Mouse (Mus musculus) C2C12 (cell line): ENCODE results near the gene Mink1. TPM values are rescaled to one million over a fixed set of nuclear protein-coding genes. Genes with fewer than 3 reads are reported as not detected.

Experiments used
- H3K27me3 ChIP-seq: one replicate; pipeline ENCODE4 v1.6.1; 2011; ENCODE audit not compliant: control insufficient read depth, insufficient read depth, insufficient read length
- H3K36me3 ChIP-seq: one replicate; pipeline ENCODE4 v1.6.1; 2011; ENCODE audit not compliant: control insufficient read depth, insufficient read depth
- H3K4me3 ChIP-seq: one replicate; pipeline ENCODE4 v1.5.1; 2011; ENCODE audit warnings: mild to moderate bottlenecking, control low read depth; ENCODE audit not compliant: poor library complexity, insufficient read depth, severe bottlenecking
- H3K79me2 ChIP-seq: one replicate; pipeline ENCODE4 v1.6.1; 2011; ENCODE audit not compliant: control insufficient read depth, insufficient read depth
- H3K79me3 ChIP-seq: one replicate; pipeline ENCODE4 v1.6.1; 2011; ENCODE audit warnings: low read depth, control low read depth
- H3ac ChIP-seq: one replicate; pipeline ENCODE3; 2011; ENCODE audit warnings: low read depth; ENCODE audit not compliant: control insufficient read depth, insufficient read length
- CEBPB ChIP-seq: IDR thresholded peaks from one replicate; pipeline ENCODE4 v1.6.1; 2011; ENCODE audit warnings: low read depth, mild to moderate bottlenecking, control low read depth, moderate library complexity
- CTCF ChIP-seq: IDR thresholded peaks from one replicate; pipeline ENCODE4 v1.5.1; 2011; ENCODE audit not compliant: control insufficient read depth, insufficient read depth, insufficient read length
- FOSL1 ChIP-seq: IDR thresholded peaks from one replicate; pipeline ENCODE4 v1.8.0; 2011; ENCODE audit warnings: mild to moderate bottlenecking, low read length; ENCODE audit not compliant: poor library complexity, insufficient read depth, severe bottlenecking
- MAX ChIP-seq: IDR thresholded peaks from one replicate; pipeline ENCODE4 v1.6.1; 2011; ENCODE audit warnings: mild to moderate bottlenecking, control low read depth
- MYOD1 ChIP-seq: IDR thresholded peaks from one replicate; pipeline ENCODE4 v1.6.1; 2011; ENCODE audit warnings: low read depth; ENCODE audit not compliant: control insufficient read depth, insufficient read length
- MYOG ChIP-seq: IDR thresholded peaks from one replicate; pipeline ENCODE4 v1.6.1; 2011; ENCODE audit not compliant: control insufficient read depth, insufficient read length; ENCODE audit errors: extremely low read depth
- USF1 ChIP-seq: IDR thresholded peaks from one replicate; pipeline ENCODE4 v1.6.1; 2011; ENCODE audit warnings: low read depth, mild to moderate bottlenecking, control low read depth, moderate library complexity
- polyA plus RNA-seq: library from polyadenylated mRNA; unstranded; fragments of >200 nt; fragmentation: generic; extraction: Trizol; gene quantifications from one replicate; pipeline ENCODE4 v1.2.1, GENCODE M21; 2012; ENCODE audit warnings: missing spikeins

Gene Mink1
- polyA plus RNA-seq, 1 experiment: 34.5 TPM

GRCm38 (mm10) chr11:70650322-70651175 is 87.9 kb downstream of the Mink1 start:
- peaks cover 56% of the 10 kb centered on the region for H3K79me3 ChIP-seq
- H3K27me3 ChIP-seq: no peaks in the 10 kb centered on the region
- H3K4me3 ChIP-seq: no peak overlapping the region
- H3K36me3 ChIP-seq: peaks cover 59% of the 10 kb centered on the region
- TF ChIP-seq USF1 (no peak), CTCF (no peak), MAX (no peak), MYOD1 (no peak), FOSL1 (no peak), CEBPB (no peak), MYOG (no peak)
- H3ac ChIP-seq: peak overlapping the region; percentile 49
- peaks cover 90% of the 10 kb centered on the region for H3K79me2 ChIP-seq

- H3K4me3 ChIP-seq: peak overlapping the region; percentile 99
- H3ac ChIP-seq: no peak overlapping the region
- no peaks in the 10 kb centered on the region for H3K27me3 ChIP-seq
- H3K36me3 ChIP-seq: peaks cover 59% of the 10 kb centered on the region
- TF ChIP-seq FOSL1: peak; percentile 57
- no peak for TF ChIP-seq MYOD1
- TF ChIP-seq USF1: peak; percentile 88
- TF ChIP-seq MYOG: no peak
- H3K79me2 ChIP-seq: peaks cover 87% of the 10 kb centered on the region
- peaks cover 48% of the 10 kb centered on the region for H3K79me3 ChIP-seq
Measured at GRCm38 (mm10) chr11:70651391-70651790, 88.7 kb downstream of the Mink1 start.

DNA sequence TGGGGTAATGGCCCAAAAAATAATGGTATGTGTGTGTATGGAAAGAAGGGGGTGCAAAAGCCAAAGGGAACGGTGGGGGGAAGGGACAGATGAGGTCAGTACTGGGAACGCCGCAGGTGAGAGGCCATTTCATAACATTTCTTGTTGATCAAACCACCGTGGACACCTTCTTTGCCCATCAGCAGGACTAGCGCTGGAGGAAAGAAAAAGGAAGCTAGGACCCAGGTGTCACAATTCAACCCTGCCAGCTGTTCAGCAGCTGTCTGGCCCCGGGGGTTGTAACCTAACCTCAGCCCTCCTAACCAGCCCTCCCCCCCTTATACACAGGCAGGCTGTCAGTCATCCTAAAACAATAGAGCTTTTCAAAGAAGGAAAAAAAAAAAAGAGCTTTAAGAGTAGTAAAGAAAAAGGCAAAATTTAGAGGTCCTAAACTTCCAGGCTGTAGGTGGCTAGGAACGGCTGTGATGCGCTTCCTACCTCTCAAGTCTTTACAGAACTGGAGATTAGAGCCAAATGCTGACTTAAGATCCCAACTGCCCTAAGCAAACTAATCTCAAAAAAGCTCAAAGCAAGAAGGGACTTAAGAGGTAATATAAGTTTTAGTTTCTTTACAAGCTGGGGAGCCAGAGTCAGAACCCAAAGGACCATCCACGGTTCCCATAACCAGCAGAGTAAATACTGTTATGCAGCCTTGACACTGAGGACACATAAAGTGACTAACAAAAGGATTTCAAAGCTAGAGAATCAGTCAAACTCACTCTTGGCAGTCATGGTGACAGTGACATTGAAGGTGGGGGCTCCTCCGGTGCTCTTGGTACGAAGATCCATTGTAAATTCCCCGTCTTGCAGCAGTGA is 89.6 kb downstream of the Mink1 start:
- Histone ChIP-seq H3ac (peak overlapping the region; percentile 45), H3K79me3 (peaks cover 53% of the 10 kb centered on the region), H3K27me3 (no peaks in the 10 kb centered on the region), H3K79me2 (peaks cover 93% of the 10 kb centered on the region), H3K4me3 (peak overlapping the region; percentile 99), H3K36me3 (peaks cover 59% of the 10 kb centered on the region)
- peak; percentile 88 for TF ChIP-seq MYOD1
- no peak for TF ChIP-seq CEBPB

- no peak for TF ChIP-seq FOSL1
- no peak for TF ChIP-seq MYOD1
- TF ChIP-seq CEBPB: no peak
- TF ChIP-seq CTCF: no peak
- no peak for TF ChIP-seq MYOG
- no peak for TF ChIP-seq MAX
- no peak for TF ChIP-seq USF1
- peak overlapping the region; percentile 43 for H3ac ChIP-seq
- H3K79me3 ChIP-seq: peaks cover 60% of the 10 kb centered on the region
- H3K79me2 ChIP-seq: peaks cover 94% of the 10 kb centered on the region
- peak overlapping the region; percentile 99 for H3K4me3 ChIP-seq
- no peaks in the 10 kb centered on the region for H3K27me3 ChIP-seq
- H3K36me3 ChIP-seq: peaks cover 58% of the 10 kb centered on the region
Measured at GRCm38 (mm10) chr11:70652884-70653344, 90.2 kb downstream of the Mink1 start.

- TF ChIP-seq CEBPB (no peak), CTCF (no peak), MYOG (no peak), MYOD1 (no peak), MAX (peak; percentile 31)
- H3K27me3 ChIP-seq: no peaks in the 10 kb centered on the region
- peaks cover 94% of the 10 kb centered on the region for H3K79me2 ChIP-seq
- peak overlapping the region; percentile 99 for H3K4me3 ChIP-seq
- peak overlapping the region; percentile 91 for H3ac ChIP-seq
- peaks cover 66% of the 10 kb centered on the region for H3K79me3 ChIP-seq
- H3K36me3 ChIP-seq: peaks cover 51% of the 10 kb centered on the region
Measured at GRCm38 (mm10) chr11:70653345-70654197, 90.9 kb downstream of the Mink1 start.
